Mouse (Mus musculus) heart, postnatal 36 days (tissue): ENCODE results near the gene Gm3435. TPM values are rescaled to one million over a fixed set of nuclear protein-coding genes. Genes with fewer than 3 reads are reported as not detected.
"Not testable (repeated sequence)": the region's sequence is repeated elsewhere in the genome, so short reads cannot be mapped to it uniquely, and the experiment has no call there.

ENCODE experiments used
- DNase-seq, 2 experiments: peaks; one replicate each; pipeline ENCODE4 v3.0.0; 2021 to 2022
- intact Hi-C: fragments of 180-260 bp; cut with DNase I; formaldehyde crosslinking; loops from one replicate; pipeline ENCODE4 v1.15.1; 2025
- total RNA-seq, 2 experiments: library from RNA; stranded (reverse); gene quantifications; 2 replicates each; pipeline ENCODE4 v1.2.3; 2021

Gene Gm3435
- 1 to 10 TPM; 1.0 to 2.6 TPM for total RNA-seq

DNA sequence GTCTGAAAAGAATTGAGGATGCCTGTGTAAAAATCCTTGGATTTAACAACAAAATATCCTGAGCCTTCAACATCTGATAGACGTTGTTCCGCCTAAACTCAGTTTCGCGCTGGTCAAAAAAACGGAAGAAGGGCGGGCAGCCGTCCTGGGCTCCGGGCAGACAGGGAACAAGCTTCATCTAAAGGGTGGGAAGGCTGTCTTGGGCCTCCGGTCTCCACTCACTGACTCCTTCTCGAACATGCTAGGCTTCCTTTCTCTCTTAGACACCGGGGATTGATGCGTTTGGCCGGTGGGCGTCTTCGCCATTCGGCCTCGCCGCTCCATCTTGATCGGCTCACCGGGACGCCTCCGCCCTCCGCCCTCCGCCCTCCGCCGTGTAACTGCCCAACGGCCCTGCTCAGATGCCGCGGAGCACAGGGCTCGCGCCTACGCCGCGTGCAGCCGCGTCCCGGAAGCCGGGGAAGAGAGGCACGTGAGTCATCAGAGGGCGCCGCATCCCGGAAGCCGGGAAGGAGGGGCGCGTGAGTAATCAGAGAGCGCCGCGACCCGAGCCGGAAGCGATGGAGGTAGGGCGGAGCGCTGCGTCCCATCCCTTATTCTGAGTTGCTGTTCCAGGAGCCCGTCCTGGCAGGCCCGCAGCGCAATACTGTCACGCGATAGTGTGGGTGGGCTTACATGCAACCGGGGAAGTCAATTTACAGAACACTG lies at the start of gene Gm3435:
Gene Gm3435 (plus strand): TSS at position 471 of the 708 bp plus-strand sequence.
- DNase-seq, intact Hi-C loops: not testable (repeated sequence)

- intact Hi-C loops, result no loop called here
- peak; percentile 24 to 34 for DNase-seq
Observed at GRCm38 (mm10) chr17:14960520-14960919, 49.5 kb upstream of the Gm3435 start.

DNA sequence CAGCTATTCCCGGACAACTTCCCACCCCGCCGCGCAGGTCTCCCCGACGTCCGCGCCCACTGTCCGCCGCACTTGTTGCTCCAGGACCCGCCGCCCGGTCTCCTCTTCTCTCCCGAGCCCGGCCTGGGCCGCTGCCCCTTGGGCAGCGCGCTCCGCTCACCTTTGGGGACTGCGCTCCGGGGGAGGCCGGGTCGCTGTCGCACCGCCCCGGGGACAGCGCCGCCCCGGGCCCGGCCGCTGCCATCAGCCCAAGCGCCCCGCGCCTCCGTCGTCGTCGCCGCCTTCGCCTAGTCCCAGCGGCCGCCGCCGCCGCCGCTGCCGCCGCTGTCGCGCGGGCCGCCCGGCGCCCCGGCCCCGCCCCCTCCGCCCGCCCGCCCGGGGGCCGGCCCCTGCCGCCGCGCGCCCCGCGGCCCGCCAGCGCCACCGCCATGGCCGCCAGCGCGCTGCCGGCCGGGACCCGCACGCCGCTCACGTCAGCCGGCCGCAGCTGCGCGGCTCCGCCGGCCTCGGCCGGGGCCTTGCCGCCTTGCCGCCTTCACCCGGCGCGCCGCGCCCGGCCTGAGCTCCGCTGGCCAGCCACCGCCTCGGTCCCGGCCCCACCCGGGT lies 48.9 kb upstream of the Gm3435 start, which contains the start of gene Phf10:
Gene Phf10 (minus strand): TSS at position 323 of the 606 bp plus-strand sequence.
- intact Hi-C loops, result not testable (repeated sequence)
- DNase-seq, result peak; percentile 37 to 63

DNA sequence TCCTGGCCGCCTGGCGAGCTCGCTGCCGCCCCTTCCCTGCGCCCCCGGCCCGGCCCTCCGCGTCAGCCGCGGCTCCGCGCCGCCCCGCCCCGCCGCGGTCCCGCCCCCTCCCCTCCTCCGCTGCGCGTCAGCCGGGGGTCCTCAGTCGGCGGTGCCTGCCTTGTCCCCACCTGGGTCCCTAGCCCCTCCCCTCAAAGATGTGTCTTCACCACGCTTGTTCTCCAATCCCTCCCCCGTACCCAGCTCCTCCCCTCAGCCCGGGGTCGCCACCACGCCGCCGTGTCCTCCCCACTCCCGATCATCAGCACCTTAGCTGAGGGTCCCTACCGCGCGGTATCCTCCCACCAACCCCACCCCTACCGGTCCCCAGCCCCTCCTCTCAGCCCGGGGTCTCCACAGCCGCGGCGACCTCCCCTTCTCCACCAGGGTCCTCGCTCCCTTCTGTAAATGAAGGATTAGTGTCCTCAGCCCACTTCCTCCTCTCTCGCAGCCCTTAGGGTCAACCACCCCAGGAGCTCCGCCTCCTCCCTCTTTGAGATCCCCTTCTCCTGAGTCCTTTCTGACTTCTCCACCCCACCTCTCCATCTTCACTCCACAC lies 48.3 kb upstream of the Gm3435 start:
- DNase-seq, intact Hi-C loops: not testable (repeated sequence)

- DNase-seq, intact Hi-C loops: not testable (repeated sequence)
Observed at GRCm38 (mm10) chr17:14968373-14968913, 41.5 kb upstream of the Gm3435 start.

GRCm38 (mm10) chr17:14977718-14978361 lies 32.1 kb upstream of the Gm3435 start:
- intact Hi-C loops, DNase-seq: not testable (repeated sequence)

DNA sequence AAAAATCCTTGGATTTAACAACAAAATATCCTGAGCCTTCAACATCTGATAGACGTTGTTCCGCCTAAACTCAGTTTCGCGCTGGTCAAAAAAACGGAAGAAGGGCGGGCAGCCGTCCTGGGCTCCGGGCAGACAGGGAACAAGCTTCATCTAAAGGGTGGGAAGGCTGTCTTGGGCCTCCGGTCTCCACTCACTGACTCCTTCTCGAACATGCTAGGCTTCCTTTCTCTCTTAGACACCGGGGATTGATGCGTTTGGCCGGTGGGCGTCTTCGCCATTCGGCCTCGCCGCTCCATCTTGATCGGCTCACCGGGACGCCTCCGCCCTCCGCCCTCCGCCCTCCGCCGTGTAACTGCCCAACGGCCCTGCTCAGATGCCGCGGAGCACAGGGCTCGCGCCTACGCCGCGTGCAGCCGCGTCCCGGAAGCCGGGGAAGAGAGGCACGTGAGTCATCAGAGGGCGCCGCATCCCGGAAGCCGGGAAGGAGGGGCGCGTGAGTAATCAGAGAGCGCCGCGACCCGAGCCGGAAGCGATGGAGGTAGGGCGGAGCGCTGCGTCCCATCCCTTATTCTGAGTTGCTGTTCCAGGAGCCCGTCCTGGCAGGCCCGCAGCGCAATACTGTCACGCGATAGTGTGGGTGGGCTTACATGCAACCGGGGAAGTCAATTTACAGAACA lies 31.5 kb upstream of the Gm3435 start, which contains the start of the genes 9030025P20Rik and Gm3417:
Gene 9030025P20Rik (plus strand): TSS at position 107 of the 677 bp plus-strand sequence.
Gene Gm3417 (minus strand): TSS at position 429 of the 677 bp plus-strand sequence.
- intact Hi-C loops, DNase-seq: not testable (repeated sequence)

DNA sequence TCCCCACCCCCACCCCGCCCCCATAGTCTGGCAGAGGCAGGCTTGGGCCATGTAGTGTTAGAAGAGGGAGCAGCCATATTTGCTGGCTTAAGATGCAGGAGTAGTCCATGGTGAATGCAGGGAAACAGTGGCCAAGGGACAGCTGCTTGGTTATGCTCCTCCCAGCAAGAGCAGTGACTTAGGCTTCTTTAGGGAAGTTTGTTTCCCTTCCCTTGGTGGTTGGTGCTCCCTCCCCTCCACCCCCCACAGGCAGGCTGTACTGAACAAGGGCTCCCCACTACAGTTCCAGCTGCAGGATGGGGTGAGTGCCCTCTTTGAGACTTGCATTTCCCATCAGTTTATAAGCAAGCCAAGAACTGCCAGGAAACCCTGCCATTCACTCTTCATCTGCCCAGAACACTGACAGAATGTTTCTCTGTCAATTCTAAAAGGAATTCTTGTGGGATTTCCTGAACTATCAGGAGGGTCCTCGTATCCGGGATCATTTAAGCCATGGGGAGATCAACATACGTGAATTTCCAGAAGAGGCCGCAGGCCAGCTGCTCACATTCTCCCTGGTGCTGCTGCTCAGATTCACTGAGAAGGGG lies 19.8 kb upstream of the Gm3435 start:
- DNase-seq, result peak in 1 of 2 experiments; percentile 12

DNA sequence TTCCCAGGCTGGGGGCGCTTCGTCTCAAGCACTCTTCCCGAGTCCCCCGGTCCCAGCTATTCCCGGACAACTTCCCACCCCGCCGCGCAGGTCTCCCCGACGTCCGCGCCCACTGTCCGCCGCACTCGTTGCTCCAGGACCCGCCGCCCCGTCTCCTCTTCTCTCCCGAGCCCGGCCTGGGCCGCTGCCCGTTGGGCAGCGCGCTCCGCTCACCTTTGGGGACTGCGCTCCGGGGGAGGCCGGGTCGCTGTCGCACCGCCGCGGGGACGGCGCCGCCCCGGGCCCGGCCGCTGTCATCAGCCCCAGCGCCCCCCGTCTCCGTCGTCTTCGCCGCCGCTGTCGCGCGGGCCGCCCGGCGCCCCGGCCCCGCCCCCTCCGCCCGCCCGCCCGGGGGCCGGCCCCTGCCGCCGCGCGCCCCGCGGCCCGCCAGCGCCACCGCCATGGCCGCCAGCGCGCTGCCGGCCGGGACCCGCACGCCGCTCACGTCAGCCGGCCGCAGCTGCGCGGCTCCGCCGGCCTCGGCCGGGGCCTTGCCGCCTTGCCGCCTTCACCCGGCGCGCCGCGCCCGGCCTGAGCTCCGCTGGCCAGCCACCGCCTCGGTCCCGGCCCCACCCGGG lies 17.3 kb upstream of the Gm3435 start:
- DNase-seq, intact Hi-C loops: not testable (repeated sequence)

More for the DNA sequence above, 19.8 kb upstream of the Gm3435 start:
- intact Hi-C loops, result not testable (repeated sequence)

GRCm38 (mm10) chr17:14993139-14993832 lies 16.7 kb upstream of the Gm3435 start:
- intact Hi-C loops, DNase-seq: not testable (repeated sequence)

DNA sequence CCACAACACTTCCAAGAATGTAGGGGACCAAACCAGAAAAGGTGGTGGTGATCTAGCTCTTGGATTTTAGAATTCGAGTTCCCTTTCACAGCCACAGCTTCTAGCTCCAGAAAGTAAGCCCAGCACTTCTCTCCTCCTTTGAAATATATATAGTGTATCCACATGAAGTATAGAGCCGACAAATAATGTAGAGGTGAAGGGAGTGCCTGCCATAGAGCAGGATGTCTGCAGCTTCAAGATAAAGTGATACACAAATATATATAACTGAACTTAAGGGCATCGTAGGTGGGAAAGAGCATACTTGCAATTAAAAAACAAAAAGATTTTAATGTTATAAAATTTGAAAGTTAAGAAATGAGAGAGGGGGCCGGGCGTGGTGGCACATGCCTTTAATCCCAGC lies 15.8 kb upstream of the Gm3435 start:
- intact Hi-C loops, DNase-seq: not testable (repeated sequence)

DNA sequence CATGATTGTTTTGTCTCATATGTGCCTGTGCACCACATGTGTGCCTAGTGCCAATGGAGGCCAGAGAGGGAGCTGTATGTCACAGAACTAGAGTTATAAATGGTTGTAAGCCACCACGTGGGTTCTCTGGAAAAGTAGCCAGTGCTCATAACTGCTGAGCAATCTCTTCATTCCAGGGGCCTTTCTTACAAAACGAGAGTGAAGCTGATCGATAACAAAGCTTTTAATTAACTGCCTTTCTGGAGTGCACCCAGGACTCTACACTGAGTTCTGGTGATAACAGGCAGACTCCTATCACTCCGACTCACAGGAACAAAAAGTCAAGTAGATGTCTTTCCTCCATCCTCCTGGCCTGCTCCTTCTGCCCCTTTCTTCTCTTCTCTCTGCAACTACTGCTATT lies 9.9 kb upstream of the Gm3435 start:
- intact Hi-C loops, DNase-seq: not testable (repeated sequence)

DNA sequence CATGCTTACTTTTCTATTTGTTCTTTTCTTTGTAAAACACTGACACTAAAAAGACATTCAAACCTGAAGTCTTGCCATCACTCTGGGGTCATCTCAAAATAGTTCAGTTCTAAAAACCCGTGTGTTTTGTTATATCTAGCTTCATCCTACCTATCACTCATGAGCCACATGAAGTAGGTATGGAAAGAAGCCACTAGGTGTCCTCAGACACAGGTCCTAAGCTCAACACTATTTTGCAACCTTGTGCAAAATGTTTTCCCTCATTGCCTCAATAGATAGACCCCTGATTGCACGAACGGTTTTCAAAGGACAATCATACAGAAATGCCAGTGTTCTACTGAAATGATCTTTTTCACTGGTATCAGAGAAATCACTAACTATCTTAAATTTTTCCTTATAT lies 888 bp upstream of the Gm3435 start:
- DNase-seq, intact Hi-C loops: not testable (repeated sequence)

DNA sequence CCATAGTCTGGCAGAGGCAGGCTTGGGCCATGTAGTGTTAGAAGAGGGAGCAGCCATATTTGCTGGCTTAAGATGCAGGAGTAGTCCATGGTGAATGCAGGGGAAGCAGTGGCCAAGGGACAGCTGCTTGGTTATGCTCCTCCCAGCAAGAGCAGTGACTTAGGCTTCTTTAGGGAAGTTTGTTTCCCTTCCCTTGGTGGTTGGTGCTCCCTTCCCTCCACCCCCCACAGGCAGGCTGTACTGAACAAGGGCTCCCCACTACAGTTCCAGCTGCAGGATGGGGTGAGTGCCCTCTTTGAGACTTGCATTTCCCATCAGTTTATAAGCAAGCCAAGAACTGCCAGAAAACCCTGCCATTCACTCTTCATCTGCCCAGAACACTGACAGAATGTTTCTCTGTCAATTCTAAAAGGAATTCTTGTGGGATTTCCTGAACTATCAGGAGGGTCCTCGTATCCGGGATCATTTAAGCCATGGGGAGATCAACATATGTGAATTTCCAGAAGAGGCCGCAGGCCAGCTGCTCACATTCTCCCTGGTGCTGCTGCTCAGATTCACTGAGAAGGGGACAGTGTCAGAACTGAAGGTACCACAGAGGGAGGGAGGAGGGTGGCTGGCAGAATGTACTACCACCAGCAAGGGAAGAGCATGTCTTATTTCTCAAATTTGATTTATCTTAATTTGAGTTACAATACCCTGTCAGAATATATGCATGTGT lies 11.7 kb downstream of the Gm3435 start:
- intact Hi-C loops, result not testable (repeated sequence)

GRCm38 (mm10) chr17:15023878-15024492 lies 14.0 kb downstream of the Gm3435 start:
- intact Hi-C loops, DNase-seq: not testable (repeated sequence)

More for the DNA sequence above, 11.7 kb downstream of the Gm3435 start:
- peak; percentile 16 to 29 for DNase-seq

DNA sequence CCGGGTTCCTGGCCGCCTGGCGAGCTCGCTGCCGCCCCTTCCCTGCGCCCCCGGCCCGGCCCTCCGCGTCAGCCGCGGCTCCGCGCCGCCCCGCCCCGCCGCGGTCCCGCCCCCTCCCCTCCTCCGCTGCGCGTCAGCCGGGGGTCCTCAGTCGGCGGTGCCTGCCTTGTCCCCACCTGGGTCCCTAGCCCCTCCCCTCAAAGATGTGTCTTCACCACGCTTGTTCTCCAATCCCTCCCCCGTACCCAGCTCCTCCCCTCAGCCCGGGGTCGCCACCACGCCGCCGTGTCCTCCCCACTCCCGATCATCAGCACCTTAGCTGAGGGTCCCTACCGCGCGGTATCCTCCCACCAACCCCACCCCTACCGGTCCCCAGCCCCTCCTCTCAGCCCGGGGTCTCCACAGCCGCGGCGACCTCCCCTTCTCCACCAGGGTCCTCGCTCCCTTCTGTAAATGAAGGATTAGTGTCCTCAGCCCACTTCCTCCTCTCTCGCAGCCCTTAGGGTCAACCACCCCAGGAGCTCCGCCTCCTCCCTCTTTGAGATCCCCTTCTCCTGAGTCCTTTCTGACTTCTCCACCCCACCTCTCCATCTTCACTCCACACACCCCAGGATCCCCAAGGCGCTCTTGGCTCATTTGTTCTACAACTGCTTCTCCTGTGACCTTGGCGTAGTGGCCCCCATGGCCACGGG lies 14.7 kb downstream of the Gm3435 start:
- DNase-seq, intact Hi-C loops: not testable (repeated sequence)

- intact Hi-C loops, result not testable (repeated sequence)
Observed at GRCm38 (mm10) chr17:15025513-15025912, 15.5 kb downstream of the Gm3435 start.

More at GRCm38 (mm10) chr17:15025513-15025912, 15.5 kb downstream of the Gm3435 start:
- not testable (repeated sequence) for DNase-seq
